Mouse (Mus musculus) liver, embryonic 14.5 days (tissue): ENCODE measurements around the gene Kcnk6. TPM values are rescaled to one million over a fixed set of nuclear protein-coding genes. Genes with fewer than 3 reads are reported as not detected.

Experiments used
- ATAC-seq: fragments of 200-750 bp; cut with Nextera tagmentation; 2 replicates; pipeline ENCODE4 v1.8.0; 2017; ENCODE audit warnings: moderate number of reproducible peaks, mild to moderate bottlenecking, moderate library complexity; ENCODE audit not compliant: insufficient read depth
- DNase-seq, 3 experiments: peaks; one replicate each; pipeline ENCODE4 v3.0.0-alpha.2; 2012 to 2013; ENCODE audit warnings: low read depth in 3 of 3, low spot score in 3 of 3
- H3K27ac ChIP-seq: fragments of 300-500 bp; sonication (generic); 2 replicates; pipeline ENCODE4 v1.5.1; 2014; ENCODE audit warnings: moderate library complexity, mild to moderate bottlenecking, control low read depth, inconsistent platforms
- H3K27me3 ChIP-seq: fragments of 300-500 bp; sonication (generic); 2 replicates; pipeline ENCODE4 v1.6.1; 2014; ENCODE audit warnings: mild to moderate bottlenecking, low read length, moderate library complexity; ENCODE audit not compliant: control insufficient read depth, insufficient read depth
- H3K36me3 ChIP-seq: fragments of 300-500 bp; sonication (generic); replicated peaks from 2 replicates; pipeline ENCODE4 v1.6.1; 2014; ENCODE audit warnings: low read depth; ENCODE audit not compliant: control insufficient read depth, insufficient read depth
- H3K4me1 ChIP-seq, 2 experiments: fragments of 200-500 bp in 1 of 2; fragments of 300-500 bp in 1 of 2; sonication (generic) in 1 of 2; replicated peaks; 2 replicates each; pipeline ENCODE4 v1.6.1; 2012 to 2014; ENCODE audit warnings: antibody characterized with exemption in 1 of 2, inconsistent platforms in 1 of 2, low read length in 1 of 2; ENCODE audit not compliant: control insufficient read depth in 2 of 2, insufficient read depth in 2 of 2
- H3K4me2 ChIP-seq: fragments of 300-500 bp; sonication (generic); 2 replicates; pipeline ENCODE4 v1.6.1; 2014; ENCODE audit warnings: low read depth, mild to moderate bottlenecking, control low read depth, moderate library complexity
- H3K4me3 ChIP-seq, 2 experiments: fragments of 200-500 bp in 1 of 2; fragments of 300-500 bp in 1 of 2; sonication (generic) in 1 of 2; 2 replicates each; pipeline ENCODE4 v1.5.1; 2012 to 2014; ENCODE audit warnings: low read depth in 2 of 2, low read length in 2 of 2, mild to moderate bottlenecking in 2 of 2, control low read depth in 1 of 2, inconsistent platforms in 1 of 2, moderate library complexity in 1 of 2; ENCODE audit not compliant: insufficient read depth in 1 of 2
- H3K9ac ChIP-seq: fragments of 300-500 bp; sonication (generic); replicated peaks from 2 replicates; pipeline ENCODE4 v1.6.1; 2014; ENCODE audit warnings: mild to moderate bottlenecking, control low read depth, moderate library complexity
- H3K9me3 ChIP-seq: fragments of 300-500 bp; sonication (generic); 2 replicates; pipeline ENCODE4 v1.6.1; 2016; ENCODE audit warnings: low read length, mixed read lengths; ENCODE audit not compliant: control insufficient read depth
- CTCF ChIP-seq: IDR thresholded peaks from 2 replicates; pipeline ENCODE4 v1.5.1; 2016; ENCODE audit warnings: antibody characterized with exemption, low read depth, control low read depth
- EP300 ChIP-seq: IDR thresholded peaks from 2 replicates; pipeline ENCODE4 v1.6.1; 2016; ENCODE audit warnings: antibody characterized with exemption, low read depth
- WGBS: fragments of 180-500 bp; shearing (Covaris S2); extraction: QIAGEN DNeasy Blood & Tissue Kit; methylation state at CpG from one replicate; pipeline ENCODE4 v1.1.7; 2014; ENCODE audit not compliant: insufficient replicate concordance; 5-methylcytosine and 5-hydroxymethylcytosine counted together
- polyA plus RNA-seq, 2 experiments: library from polyadenylated mRNA; depleted of rRNA in 1 of 2; stranded (reverse) in 1 of 2; unstranded in 1 of 2; fragments of >200 nt; fragmentation: Nextera tagmentation in 1 of 2; extraction: Ambion mirVana in 1 of 2; gene quantifications; 2 replicates each; pipeline versions ENCODE4 v1.2.1 to v1.2.3; 2012 to 2014

The Kcnk6 gene
- polyA plus RNA-seq, 2 experiments, result 0.55 to 2.4 TPM

DNA sequence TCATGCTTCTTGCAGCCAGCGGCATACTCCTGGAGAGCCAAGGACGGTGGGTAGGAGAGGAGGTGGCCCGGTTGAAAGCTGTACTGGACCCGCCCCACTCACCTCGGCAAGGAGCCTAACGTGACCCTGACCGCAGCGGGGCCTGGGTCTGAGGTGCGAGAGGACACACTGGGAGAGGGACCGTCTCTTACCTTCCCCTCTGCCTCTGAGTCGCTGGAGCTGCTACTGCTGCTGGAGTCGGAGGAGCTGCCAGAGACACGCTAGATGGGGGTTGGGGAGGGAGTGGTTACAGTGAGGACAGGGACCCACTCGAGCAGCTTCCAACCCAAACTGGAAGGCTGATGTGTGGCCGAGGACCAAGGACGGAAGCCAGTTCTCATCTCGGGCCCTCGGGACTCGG, 15.4 kb upstream of the Kcnk6 start:
- no peak for TF ChIP-seq EP300
- TF ChIP-seq CTCF, result no peak
- ATAC-seq (0 out of 2 replicates have a peak, but pooled peaks have one; percentile 16), DNase-seq (no peak)
- Histone ChIP-seq H3K4me2 (peak overlapping the region; percentile 70), H3K4me1 (no peaks in the 10 kb centered on the region), H3K27ac (no peak overlapping the region), H3K4me3 (peak overlapping the region; percentile 14 to 42), H3K36me3 (no peaks in the 10 kb centered on the region), H3K9ac (no peak overlapping the region; the same call in 1 of the 2 replicates), H3K27me3 (no peaks in the 10 kb centered on the region), H3K9me3 (no peaks in the 10 kb centered on the region)
- WGBS, result 30% methylated on average over 19 of the region's 19 CpGs

DNA sequence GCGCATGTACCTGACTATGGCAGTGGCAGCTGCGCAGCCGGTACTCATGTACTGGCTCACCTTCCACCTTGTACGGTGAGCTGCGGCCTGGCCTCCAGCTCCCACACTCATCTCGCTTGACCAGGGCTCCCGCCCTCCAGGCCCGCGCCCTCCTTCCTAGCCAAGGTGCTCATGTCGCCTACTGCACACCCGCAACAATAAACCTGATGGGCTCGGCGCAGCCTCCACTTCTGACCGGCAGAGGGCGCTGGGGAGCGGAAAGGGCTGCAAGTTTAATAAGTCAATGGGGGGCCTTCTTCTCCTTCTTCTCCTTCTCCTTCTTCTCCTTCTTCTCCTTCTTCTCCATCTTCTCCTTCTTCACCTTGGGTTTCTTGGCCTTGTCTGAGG, 15.0 kb upstream of the Kcnk6 start:
- no peak overlapping the region for H3K9ac ChIP-seq

GRCm38 (mm10) chr7:29246619-29247313, 14.5 kb upstream of the Kcnk6 start:
- 0 out of 2 replicates have a peak, but pooled peaks have one; percentile 6 for TF ChIP-seq CTCF
- TF ChIP-seq EP300, result no peak
- Histone ChIP-seq H3K36me3 (no peaks in the 10 kb centered on the region), H3K27ac (no peak overlapping the region)

More for the DNA sequence above, 15.0 kb upstream of the Kcnk6 start:
- Histone ChIP-seq H3K9me3 (no peaks in the 10 kb centered on the region), H3K4me3 (peak overlapping the region; percentile 14 to 42), H3K4me1 (no peaks in the 10 kb centered on the region), H3K27ac (no peak overlapping the region), H3K36me3 (no peaks in the 10 kb centered on the region), H3K27me3 (no peaks in the 10 kb centered on the region), H3K4me2 (peak overlapping the region; percentile 70)
- TF ChIP-seq CTCF, result peak; percentile 98
- no peak for TF ChIP-seq EP300
- WGBS, result 24% methylated on average over 16 of the region's 16 CpGs
- DNase-seq, result peak; percentile 40 to 50 (median 41)
- 0 out of 2 replicates have a peak, but pooled peaks have one; percentile 26 for ATAC-seq

GRCm38 (mm10) chr7:29246015-29246414, 13.7 kb upstream of the Kcnk6 start:
- Histone ChIP-seq H3K9me3 (no peaks in the 10 kb centered on the region), H3K36me3 (no peaks in the 10 kb centered on the region), H3K4me3 (no peak overlapping the region), H3K4me1 (no peaks in the 10 kb centered on the region), H3K27ac (no peak overlapping the region), H3K27me3 (no peaks in the 10 kb centered on the region), H3K4me2 (no peak overlapping the region), H3K9ac (no peak overlapping the region)
- no peak for DNase-seq
- no peak for ATAC-seq
- TF ChIP-seq CTCF, result no peak
- WGBS, result 76% methylated on average over 5 of the region's 5 CpGs

More at GRCm38 (mm10) chr7:29246619-29247313, 14.5 kb upstream of the Kcnk6 start:
- no peak overlapping the region for H3K4me3 ChIP-seq
- H3K9me3 ChIP-seq, result no peaks in the 10 kb centered on the region
- H3K4me2 ChIP-seq, result no peak overlapping the region; the same call in 1 of the 2 replicates
- DNase-seq (no peak), ATAC-seq (no peak)
- no peak overlapping the region for H3K9ac ChIP-seq
- no peaks in the 10 kb centered on the region for H3K4me1 ChIP-seq
- 75% methylated on average over 21 of the region's 21 CpGs for WGBS
- no peaks in the 10 kb centered on the region for H3K27me3 ChIP-seq

- ATAC-seq (no peak), DNase-seq (no peak)
- 70% methylated on average over 7 of the region's 7 CpGs for WGBS
- no peak overlapping the region for H3K4me2 ChIP-seq
- H3K36me3 ChIP-seq, result no peaks in the 10 kb centered on the region
- no peak overlapping the region for H3K4me3 ChIP-seq
- H3K9me3 ChIP-seq, result no peaks in the 10 kb centered on the region
- H3K27me3 ChIP-seq, result no peaks in the 10 kb centered on the region
- H3K4me1 ChIP-seq, result peaks cover 0 to under 1% of the 10 kb centered on the region in 2 experiments; a peak in 1 of 4 replicates
- H3K27ac ChIP-seq, result no peak overlapping the region
- TF ChIP-seq EP300 (no peak), CTCF (peak; percentile 75)
- H3K9ac ChIP-seq, result no peak overlapping the region
Measured at GRCm38 (mm10) chr7:29244732-29245416, 12.6 kb upstream of the Kcnk6 start.
